Mouse (Mus musculus): ENCODE measurements at regions not wholly inside any gene's neighbourhood (a gene's known extent, or its start where the extent isn't known, plus 50 kb on each side); places are given as distances from the start of the nearest gene placed in this dataset.

DNA sequence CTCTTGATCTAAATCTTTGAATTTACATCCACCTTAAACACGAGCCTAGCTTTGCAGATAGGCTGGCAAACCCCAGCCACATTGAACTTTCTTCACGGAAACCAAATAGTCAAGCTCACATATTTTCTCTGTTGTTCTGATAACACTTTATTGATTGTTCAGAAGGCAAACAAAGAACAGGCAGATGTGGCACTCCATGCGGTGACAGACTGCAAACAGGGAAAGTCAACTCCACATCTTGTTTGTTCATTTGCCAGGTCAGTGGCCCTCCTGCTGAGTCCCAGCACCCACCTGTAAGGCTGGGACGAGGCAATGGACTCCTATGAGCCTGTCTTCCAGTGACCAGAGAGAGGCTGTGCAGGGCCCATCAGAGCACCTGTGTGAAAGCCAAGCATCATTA lies 255.7 kb downstream of the Sox9 start:
- WGBS = 62% methylated on average over 4 of the region's 4 CpGs
- Histone ChIP-seq H3K4me1 (replicated peaks; ENCODE audit: control insufficient read depth, insufficient read depth, low read length) (no peaks in the 10 kb centered on the region), H3K27ac (ENCODE audit: low read depth) (no peak overlapping the region), H3K9ac (ENCODE audit: low read length) (no peak overlapping the region), H3K36me3 (ENCODE audit: control insufficient read depth, insufficient read depth, low read length) (no peaks in the 10 kb centered on the region), H3K27me3 (replicated peaks; ENCODE audit: control insufficient read depth, insufficient read depth, low read length) (no peaks in the 10 kb centered on the region), H3K9me3 (ENCODE audit: control insufficient read depth, low read length) (no peaks in the 10 kb centered on the region), H3K4me2 (ENCODE audit: low read length) (no peak overlapping the region), H3K4me3 (ENCODE audit: low read depth, low read length) (no peak overlapping the region)
- DNase-seq (ENCODE audit: low spot score) = no peak
- no peak; the same call in 1 of the 2 replicates for ATAC-seq (replicated peaks; ENCODE audit: low FRiP score, low TSS enrichment, low read depth)

DNA sequence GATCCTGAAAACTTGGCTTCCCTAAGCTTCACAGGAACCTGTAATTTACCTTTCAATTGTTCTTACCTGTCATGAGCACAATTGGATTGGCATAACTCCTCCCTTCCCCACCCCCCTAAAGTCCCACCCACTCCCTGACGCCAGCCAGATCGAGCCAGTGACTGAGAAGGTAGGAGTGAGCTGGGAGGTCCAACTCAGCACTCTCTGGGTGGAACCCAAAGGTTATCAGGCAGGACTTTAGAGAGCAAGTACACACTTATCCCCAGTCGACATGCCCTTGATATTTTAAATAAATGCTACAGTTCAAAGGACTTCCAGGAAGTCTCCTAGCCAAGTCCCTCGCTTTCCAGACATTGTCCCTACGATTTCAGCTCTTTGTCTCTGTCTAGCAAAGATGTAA lies 260.7 kb downstream of the Sox9 start:
- ATAC-seq (replicated peaks; ENCODE audit: low FRiP score, low TSS enrichment, low read depth) (no peak), DNase-seq (ENCODE audit: low spot score) (no peak)
- Histone ChIP-seq H3K27me3 (replicated peaks; ENCODE audit: control insufficient read depth, insufficient read depth, low read length) (no peaks in the 10 kb centered on the region), H3K4me2 (ENCODE audit: low read length) (no peak overlapping the region), H3K4me3 (ENCODE audit: low read depth, low read length) (no peak overlapping the region), H3K27ac (ENCODE audit: low read depth) (no peak overlapping the region), H3K9ac (ENCODE audit: low read length) (no peak overlapping the region), H3K9me3 (ENCODE audit: control insufficient read depth, low read length) (no peaks in the 10 kb centered on the region), H3K4me1 (replicated peaks; ENCODE audit: control insufficient read depth, insufficient read depth, low read length) (peaks cover 17% of the 10 kb centered on the region), H3K36me3 (ENCODE audit: control insufficient read depth, insufficient read depth, low read length) (no peaks in the 10 kb centered on the region)
- WGBS = 37% methylated on average over 5 of the region's 5 CpGs

DNA sequence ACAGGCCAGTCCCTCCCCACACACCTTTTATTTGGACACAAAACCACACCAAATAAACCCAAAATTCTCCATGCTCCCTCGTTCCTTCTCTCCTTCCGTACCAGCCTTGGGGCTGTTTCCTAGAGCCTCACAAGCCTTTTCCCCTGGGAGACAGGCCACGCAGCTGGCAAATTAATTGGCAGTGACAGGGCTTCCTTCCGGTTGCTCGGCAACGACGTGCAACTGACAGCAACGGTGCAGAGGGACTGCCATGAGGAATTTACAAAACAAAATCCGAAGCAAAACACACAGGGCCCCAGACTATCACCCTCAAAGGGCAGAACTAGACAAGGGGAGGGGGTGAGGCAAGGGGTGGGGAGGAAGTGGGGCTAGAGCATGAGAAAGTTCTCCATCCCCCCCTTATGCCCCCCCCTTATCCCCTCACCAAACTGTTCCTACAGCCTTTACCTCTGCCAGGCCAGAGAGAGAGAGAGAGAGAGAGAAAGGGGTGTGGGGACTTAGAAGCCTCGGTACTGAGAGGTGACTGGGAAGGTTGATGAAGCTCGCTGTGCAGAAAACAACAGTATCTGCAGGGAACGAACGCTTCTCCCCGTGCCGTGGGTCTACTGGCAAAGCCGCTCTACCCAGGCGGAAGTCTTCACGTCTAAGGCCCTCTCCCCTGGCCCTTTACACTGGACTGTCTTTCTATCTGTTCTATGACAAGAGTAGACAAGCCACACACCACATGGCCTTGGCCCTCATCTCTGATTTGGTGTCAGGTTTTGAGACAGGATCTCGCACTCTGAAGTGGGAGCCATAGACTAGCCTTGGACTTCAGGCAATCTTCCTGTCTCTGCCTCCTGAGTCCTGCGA lies 264.4 kb downstream of the Sox9 start:
- Histone ChIP-seq H3K4me1 (replicated peaks; ENCODE audit: control insufficient read depth, insufficient read depth, low read length) (peaks cover 17% of the 10 kb centered on the region), H3K9ac (ENCODE audit: low read length) (no peak overlapping the region), H3K27me3 (replicated peaks; ENCODE audit: control insufficient read depth, insufficient read depth, low read length) (no peaks in the 10 kb centered on the region), H3K4me3 (ENCODE audit: low read depth, low read length) (no peak overlapping the region), H3K36me3 (ENCODE audit: control insufficient read depth, insufficient read depth, low read length) (no peaks in the 10 kb centered on the region), H3K4me2 (ENCODE audit: low read length) (no peak overlapping the region), H3K9me3 (ENCODE audit: control insufficient read depth, low read length) (no peaks in the 10 kb centered on the region), H3K27ac (ENCODE audit: low read depth) (no peak overlapping the region)
- DNase-seq (ENCODE audit: low spot score) = no peak
- ATAC-seq (replicated peaks; ENCODE audit: low FRiP score, low TSS enrichment, low read depth) = no peak
- WGBS = 35% methylated on average over 20 of the region's 20 CpGs

DNA sequence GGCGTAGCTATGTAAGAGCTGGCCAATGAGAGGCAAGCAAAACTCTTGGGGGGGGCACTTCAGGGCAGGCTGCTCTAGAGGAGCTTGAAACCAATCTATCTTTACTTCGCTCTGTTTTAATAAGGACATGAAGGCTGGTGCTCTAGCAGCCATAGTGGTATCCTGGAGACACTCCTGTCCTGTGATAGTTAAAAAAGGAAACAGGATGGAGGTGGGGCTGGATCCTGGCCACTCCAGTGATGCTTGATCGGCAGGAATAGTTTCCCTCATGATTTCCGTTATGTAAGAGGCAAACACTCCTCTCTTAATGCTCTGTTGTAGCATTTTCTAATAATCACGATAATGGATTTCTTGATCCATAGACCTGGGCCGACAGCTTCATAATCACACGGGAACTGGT lies 266.1 kb downstream of the Sox9 start:
- no peak for DNase-seq (ENCODE audit: low spot score)
- Histone ChIP-seq H3K36me3 (ENCODE audit: control insufficient read depth, insufficient read depth, low read length) (no peaks in the 10 kb centered on the region), H3K4me1 (replicated peaks; ENCODE audit: control insufficient read depth, insufficient read depth, low read length) (peaks cover 17% of the 10 kb centered on the region), H3K4me3 (ENCODE audit: low read depth, low read length) (no peak overlapping the region), H3K9ac (ENCODE audit: low read length) (no peak overlapping the region), H3K27me3 (replicated peaks; ENCODE audit: control insufficient read depth, insufficient read depth, low read length) (no peaks in the 10 kb centered on the region), H3K27ac (ENCODE audit: low read depth) (no peak overlapping the region), H3K9me3 (ENCODE audit: control insufficient read depth, low read length) (no peaks in the 10 kb centered on the region), H3K4me2 (ENCODE audit: low read length) (no peak overlapping the region)
- ATAC-seq (replicated peaks; ENCODE audit: low FRiP score, low TSS enrichment, low read depth) = no peak
- WGBS = 78% methylated on average over 7 of the region's 7 CpGs

DNA sequence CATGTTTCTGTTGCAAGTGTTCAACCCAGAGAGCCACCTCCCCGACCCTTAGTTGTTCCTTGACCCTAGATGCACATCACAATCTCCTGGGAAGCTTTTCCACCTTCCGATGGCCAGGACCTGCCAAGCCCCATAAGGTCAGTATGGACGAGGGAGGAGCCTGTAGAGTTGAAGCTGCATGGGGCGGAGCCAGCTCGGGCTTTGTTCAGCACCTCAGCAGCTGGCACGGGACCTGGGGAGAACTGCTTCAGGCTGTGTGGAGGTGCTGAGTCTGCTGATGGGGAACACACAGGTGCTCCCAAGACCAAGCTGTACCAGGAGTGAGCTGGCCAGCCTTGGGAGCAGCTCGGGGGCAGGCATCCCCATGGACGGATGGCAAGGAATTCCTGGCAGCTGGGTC lies 267.6 kb downstream of the Sox9 start:
- Histone ChIP-seq H3K4me2 (ENCODE audit: low read length) (no peak overlapping the region), H3K9me3 (ENCODE audit: control insufficient read depth, low read length) (no peaks in the 10 kb centered on the region), H3K4me1 (replicated peaks; ENCODE audit: control insufficient read depth, insufficient read depth, low read length) (peaks cover 11% of the 10 kb centered on the region; the same call in 1 of the 2 replicates), H3K4me3 (ENCODE audit: low read depth, low read length) (no peak overlapping the region), H3K9ac (ENCODE audit: low read length) (no peak overlapping the region), H3K27ac (ENCODE audit: low read depth) (no peak overlapping the region), H3K36me3 (ENCODE audit: control insufficient read depth, insufficient read depth, low read length) (no peaks in the 10 kb centered on the region), H3K27me3 (replicated peaks; ENCODE audit: control insufficient read depth, insufficient read depth, low read length) (no peaks in the 10 kb centered on the region)
- DNase-seq (ENCODE audit: low spot score) = no peak
- WGBS = 60% methylated on average over 8 of the region's 8 CpGs
- ATAC-seq (replicated peaks; ENCODE audit: low FRiP score, low TSS enrichment, low read depth) = no peak

DNA sequence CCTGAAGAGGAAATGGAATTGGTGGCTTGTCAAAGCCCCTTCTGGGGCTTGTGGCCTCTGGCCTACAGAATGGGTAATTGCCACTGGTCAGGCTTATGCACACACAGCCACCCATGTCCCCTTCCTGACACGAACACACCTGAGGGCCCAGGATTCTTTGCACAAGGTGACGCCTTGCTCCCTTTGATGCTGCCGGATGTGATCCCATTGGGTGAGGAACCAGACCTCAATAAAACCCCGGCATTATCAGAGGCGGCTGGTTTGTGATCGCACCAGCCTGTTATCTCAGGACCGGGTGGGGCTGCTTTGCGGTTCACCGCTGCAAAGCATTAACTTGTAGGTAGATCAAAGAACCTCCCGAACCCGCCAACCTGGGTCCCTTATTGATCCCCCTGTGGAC lies 270.5 kb downstream of the Sox9 start:
- WGBS = 73% methylated on average over 11 of the region's 11 CpGs
- H3K4me2 ChIP-seq (ENCODE audit: low read length) = no peak overlapping the region
- H3K4me3 ChIP-seq (ENCODE audit: low read depth, low read length) = no peak overlapping the region
- 0 out of 2 replicates have a peak overlapping the region, but pooled peaks have one; percentile 47 for H3K27ac ChIP-seq (ENCODE audit: low read depth)
- no peaks in the 10 kb centered on the region for H3K36me3 ChIP-seq (ENCODE audit: control insufficient read depth, insufficient read depth, low read length)
- no peak overlapping the region for H3K9ac ChIP-seq (ENCODE audit: low read length)
- DNase-seq (ENCODE audit: low spot score) (peak; percentile 76), ATAC-seq (replicated peaks; ENCODE audit: low FRiP score, low TSS enrichment, low read depth) (peak; percentile 87)
- H3K4me1 ChIP-seq (replicated peaks; ENCODE audit: control insufficient read depth, insufficient read depth, low read length) = peaks cover 13% of the 10 kb centered on the region
- H3K9me3 ChIP-seq (ENCODE audit: control insufficient read depth, low read length) = no peaks in the 10 kb centered on the region
- no peaks in the 10 kb centered on the region for H3K27me3 ChIP-seq (replicated peaks; ENCODE audit: control insufficient read depth, insufficient read depth, low read length)

DNA sequence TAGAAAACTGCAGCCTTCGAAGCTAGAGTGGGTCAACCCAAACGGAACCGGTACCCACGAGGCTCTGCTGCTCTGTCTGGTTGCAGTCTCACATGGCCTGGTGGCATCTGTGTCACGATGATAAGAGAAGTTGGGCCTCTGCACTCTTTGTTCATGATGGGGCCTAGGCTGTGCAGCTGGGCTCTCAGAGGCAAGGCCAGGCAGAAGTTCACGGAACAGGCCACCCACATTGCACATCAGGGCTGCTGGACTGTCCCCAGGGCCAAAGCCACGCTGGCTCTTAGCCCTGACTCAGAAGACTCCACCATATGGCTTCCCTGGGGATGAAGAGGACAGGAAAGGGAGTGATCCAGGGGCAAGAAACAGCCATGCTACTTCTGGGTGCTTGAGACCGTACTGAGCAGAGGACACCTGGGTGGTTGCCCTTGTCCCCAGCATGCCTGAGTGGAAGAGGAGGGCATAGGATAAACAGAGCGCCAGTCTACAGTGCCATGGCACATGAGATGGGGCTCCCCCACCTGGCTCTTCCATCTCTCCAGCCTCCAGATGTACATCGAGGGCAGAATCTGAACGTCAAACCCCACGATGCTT lies 274.1 kb downstream of the Sox9 start:
- no peak overlapping the region for H3K4me3 ChIP-seq (ENCODE audit: low read depth, low read length)
- peaks cover 16% of the 10 kb centered on the region for H3K4me1 ChIP-seq (replicated peaks; ENCODE audit: control insufficient read depth, insufficient read depth, low read length)
- no peak overlapping the region for H3K27ac ChIP-seq (ENCODE audit: low read depth)
- 75% methylated on average over 12 of the region's 12 CpGs for WGBS
- DNase-seq (ENCODE audit: low spot score) (no peak), ATAC-seq (replicated peaks; ENCODE audit: low FRiP score, low TSS enrichment, low read depth) (no peak)
- H3K9me3 ChIP-seq (ENCODE audit: control insufficient read depth, low read length) = no peaks in the 10 kb centered on the region
- H3K36me3 ChIP-seq (ENCODE audit: control insufficient read depth, insufficient read depth, low read length) = no peaks in the 10 kb centered on the region
- H3K27me3 ChIP-seq (replicated peaks; ENCODE audit: control insufficient read depth, insufficient read depth, low read length) = no peaks in the 10 kb centered on the region
- H3K4me2 ChIP-seq (ENCODE audit: low read length) = no peak overlapping the region
- H3K9ac ChIP-seq (ENCODE audit: low read length) = no peak overlapping the region

DNA sequence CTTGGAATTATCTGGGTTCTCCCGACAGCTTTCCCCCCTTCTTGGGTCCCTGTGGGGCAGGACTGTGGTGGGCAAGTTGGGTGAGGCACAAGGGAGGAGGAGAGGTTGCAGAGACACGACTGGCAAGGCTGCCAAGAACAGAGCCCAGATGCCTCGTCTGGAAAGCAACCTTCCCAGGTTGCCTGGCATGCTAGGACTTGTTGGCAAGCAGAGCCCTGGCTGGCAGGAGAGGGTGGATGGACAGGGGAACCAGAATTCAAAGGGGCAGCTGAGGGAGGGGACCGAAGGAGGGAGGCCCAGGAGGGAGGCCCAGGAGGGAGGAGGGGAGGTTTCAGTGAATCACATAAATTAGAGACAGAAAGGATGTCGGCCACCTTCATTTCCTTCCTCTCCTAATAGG lies 274.8 kb downstream of the Sox9 start:
- Histone ChIP-seq H3K4me1 (replicated peaks; ENCODE audit: control insufficient read depth, insufficient read depth, low read length) (peaks cover 16% of the 10 kb centered on the region), H3K4me2 (ENCODE audit: low read length) (no peak overlapping the region), H3K4me3 (ENCODE audit: low read depth, low read length) (no peak overlapping the region), H3K27ac (ENCODE audit: low read depth) (no peak overlapping the region), H3K27me3 (replicated peaks; ENCODE audit: control insufficient read depth, insufficient read depth, low read length) (no peaks in the 10 kb centered on the region), H3K36me3 (ENCODE audit: control insufficient read depth, insufficient read depth, low read length) (no peaks in the 10 kb centered on the region), H3K9ac (ENCODE audit: low read length) (no peak overlapping the region), H3K9me3 (ENCODE audit: control insufficient read depth, low read length) (no peaks in the 10 kb centered on the region)
- ATAC-seq (replicated peaks; ENCODE audit: low FRiP score, low TSS enrichment, low read depth) (no peak), DNase-seq (ENCODE audit: low spot score) (no peak)
- 33% methylated on average over 5 of the region's 5 CpGs for WGBS

DNA sequence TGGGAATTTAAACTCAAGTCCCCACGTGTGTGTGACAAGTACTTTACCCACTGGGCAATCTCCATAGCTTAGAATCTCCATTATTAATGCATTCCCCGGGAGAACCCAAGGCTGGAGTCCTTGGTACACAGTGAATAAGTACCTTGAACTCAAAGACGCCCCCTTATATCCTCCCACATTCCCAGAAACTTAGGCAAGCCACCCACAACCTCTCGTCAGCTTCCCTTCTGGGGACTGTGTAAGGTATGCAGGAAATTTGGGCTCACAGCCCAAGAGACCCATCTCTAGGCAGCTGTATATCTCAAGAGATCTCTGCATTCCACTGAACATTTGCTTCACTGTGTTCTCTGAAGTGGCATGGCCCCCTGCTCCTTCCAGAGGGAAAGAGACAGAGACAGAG lies 288.3 kb downstream of the Sox9 start:
- H3K27ac ChIP-seq (ENCODE audit: low read depth) = no peak overlapping the region
- H3K4me2 ChIP-seq (ENCODE audit: low read length) = no peak overlapping the region
- no peaks in the 10 kb centered on the region for H3K27me3 ChIP-seq (replicated peaks; ENCODE audit: control insufficient read depth, insufficient read depth, low read length)
- H3K9ac ChIP-seq (ENCODE audit: low read length) = no peak overlapping the region
- H3K4me3 ChIP-seq (ENCODE audit: low read depth, low read length) = no peak overlapping the region
- ATAC-seq (replicated peaks; ENCODE audit: low FRiP score, low TSS enrichment, low read depth) (no peak), DNase-seq (ENCODE audit: low spot score) (no peak)
- H3K9me3 ChIP-seq (ENCODE audit: control insufficient read depth, low read length) = no peaks in the 10 kb centered on the region
- 83% methylated on average over 4 of the region's 4 CpGs for WGBS
- H3K36me3 ChIP-seq (ENCODE audit: control insufficient read depth, insufficient read depth, low read length) = no peaks in the 10 kb centered on the region
- no peaks in the 10 kb centered on the region for H3K4me1 ChIP-seq (replicated peaks; ENCODE audit: control insufficient read depth, insufficient read depth, low read length)

Data from intestine, embryonic 14.5 days (tissue).